Mouse (Mus musculus): ENCODE measurements around the gene Rbm4.

DNA sequence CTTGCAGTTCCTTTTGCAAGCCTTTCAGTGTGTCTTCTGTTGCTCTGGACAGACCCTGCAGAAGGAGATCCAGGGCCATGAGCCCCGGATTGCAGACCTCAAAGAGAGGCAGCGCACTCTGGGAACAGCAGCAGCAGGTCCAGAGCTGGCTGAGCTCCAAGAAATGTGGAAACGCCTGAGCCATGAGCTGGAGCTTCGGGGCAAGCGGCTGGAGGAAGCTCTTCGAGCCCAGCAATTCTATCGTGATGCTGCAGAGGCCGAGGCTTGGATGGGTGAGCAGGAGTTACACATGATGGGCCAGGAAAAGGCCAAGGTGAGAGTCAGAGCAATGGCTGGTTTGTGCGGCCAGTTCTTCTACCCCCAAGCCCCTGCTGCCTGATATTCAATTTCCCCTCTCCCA, 48.6 kb downstream of the Rbm4 start:
- no peak for TF ChIP-seq EP300 (IDR thresholded peaks at IDR 0.05; ENCODE audit: low read depth)
- TF ChIP-seq CTCF (IDR thresholded peaks at IDR 0.05; ENCODE audit: low read depth) = no peak
